Mouse (Mus musculus): Measurements from ENCODE around the gene Celf1. TPM values are rescaled to one million over a fixed set of nuclear protein-coding genes. Genes with fewer than 3 reads are reported as not detected.
"Not testable (repeated sequence)": the region's sequence is repeated elsewhere in the genome, so short reads cannot be mapped to it uniquely, and the experiment has no call there.

Celf1 gene
- polyA plus RNA-seq, 1 experiment from 2014 or later: 47.9 TPM

DNA sequence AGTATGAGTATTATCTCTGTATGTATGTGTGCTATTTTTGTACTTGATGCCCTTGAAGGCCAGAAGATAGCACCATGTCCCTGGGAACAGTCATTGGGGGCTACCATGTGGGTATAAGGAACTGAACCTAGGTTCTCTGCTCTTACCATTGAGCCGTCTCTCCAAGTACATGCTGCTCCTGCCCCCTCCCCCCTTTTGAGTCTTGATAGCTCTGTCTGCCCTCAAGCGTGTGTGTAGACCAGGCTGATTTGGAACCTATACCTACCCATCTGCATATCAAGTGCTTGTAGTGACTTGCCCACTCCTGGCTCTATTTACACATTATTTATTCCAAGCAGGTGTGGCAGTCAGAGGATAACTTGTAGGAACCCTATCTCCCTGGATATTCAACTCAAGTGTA is 36.4 kb downstream of the Celf1 start:
- H3K4me2 ChIP-seq (ENCODE audit: low read depth, low read length): no peak overlapping the region
- 79% methylated on average over 2 of the region's 2 CpGs for WGBS (ENCODE audit: insufficient replicate concordance)
- no peak for ATAC-seq (ENCODE audit: low read depth)
- H3K4me1 ChIP-seq (ENCODE audit: control insufficient read depth, low read depth, low read length): no peaks in the 10 kb centered on the region
- H3K36me3 ChIP-seq (ENCODE audit: control insufficient read depth, insufficient read depth): no peaks in the 10 kb centered on the region
- H3K9ac ChIP-seq (ENCODE audit: low read depth, low read length): no peak overlapping the region
- H3K9me3 ChIP-seq (replicated peaks; ENCODE audit: control insufficient read depth, low read length): no peaks in the 10 kb centered on the region
- no peaks in the 10 kb centered on the region for H3K27me3 ChIP-seq (ENCODE audit: control insufficient read depth, insufficient read depth, low read depth, low read length)
- H3K4me3 ChIP-seq (ENCODE audit: low read depth, low read length): no peak overlapping the region
- no peak overlapping the region for H3K27ac ChIP-seq (ENCODE audit: low read length)

DNA sequence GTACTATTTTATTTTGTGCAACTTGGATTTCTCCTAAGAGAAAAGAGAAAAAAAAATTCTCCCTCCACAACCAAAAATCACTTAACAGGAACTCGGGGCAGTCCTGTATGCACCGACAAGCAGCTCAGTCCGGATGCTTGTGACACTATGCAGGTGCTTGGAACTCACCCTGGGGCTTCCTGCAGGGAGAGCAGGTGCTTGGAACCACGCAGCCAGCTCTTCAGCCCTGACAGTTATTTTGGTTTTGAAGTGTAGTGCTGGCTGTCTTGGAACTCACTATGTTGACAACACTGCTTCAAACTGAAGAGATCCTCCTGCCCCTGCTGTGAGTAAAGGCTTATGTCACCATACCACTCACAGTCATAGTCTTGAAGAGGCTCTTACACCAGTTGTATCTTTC is 37.1 kb downstream of the Celf1 start:
- no peak for ATAC-seq (ENCODE audit: low read depth)
- Histone ChIP-seq H3K36me3 (ENCODE audit: control insufficient read depth, insufficient read depth) (no peaks in the 10 kb centered on the region), H3K4me3 (ENCODE audit: low read depth, low read length) (no peak overlapping the region), H3K9me3 (replicated peaks; ENCODE audit: control insufficient read depth, low read length) (no peaks in the 10 kb centered on the region), H3K4me1 (ENCODE audit: control insufficient read depth, low read depth, low read length) (no peaks in the 10 kb centered on the region), H3K9ac (ENCODE audit: low read depth, low read length) (no peak overlapping the region), H3K27me3 (ENCODE audit: control insufficient read depth, insufficient read depth, low read depth, low read length) (no peaks in the 10 kb centered on the region), H3K27ac (ENCODE audit: low read length) (no peak overlapping the region), H3K4me2 (ENCODE audit: low read depth, low read length) (no peak overlapping the region)
- WGBS (ENCODE audit: insufficient replicate concordance): 77% methylated on average over 4 of the region's 4 CpGs

DNA sequence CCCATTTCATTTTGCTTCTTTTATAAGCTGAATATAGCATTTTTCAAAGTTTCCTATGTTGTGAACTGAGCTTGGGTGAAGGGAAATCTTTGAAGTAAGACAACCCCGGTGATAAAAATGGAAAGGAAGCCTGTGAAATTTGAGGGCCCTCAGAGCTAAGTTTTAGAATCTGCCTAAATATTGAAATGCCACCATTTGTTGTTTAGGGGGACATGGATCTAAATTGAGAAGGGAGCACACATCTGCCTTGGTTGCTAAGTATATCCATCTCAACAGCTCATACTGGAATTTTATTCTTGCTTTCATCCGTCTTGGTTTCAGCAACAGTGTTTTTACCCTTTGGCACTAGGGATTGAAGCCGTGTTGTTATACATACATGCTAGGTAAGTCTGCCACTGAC is 45.9 kb downstream of the Celf1 start:
- Histone ChIP-seq H3K27ac (ENCODE audit: low read length) (no peak overlapping the region), H3K4me1 (ENCODE audit: control insufficient read depth, low read depth, low read length) (no peaks in the 10 kb centered on the region), H3K27me3 (ENCODE audit: control insufficient read depth, insufficient read depth, low read depth, low read length) (no peaks in the 10 kb centered on the region), H3K4me3 (ENCODE audit: low read depth, low read length) (no peak overlapping the region), H3K4me2 (ENCODE audit: low read depth, low read length) (no peak overlapping the region), H3K9me3 (replicated peaks; ENCODE audit: control insufficient read depth, low read length) (no peaks in the 10 kb centered on the region), H3K9ac (ENCODE audit: low read depth, low read length) (no peak overlapping the region), H3K36me3 (ENCODE audit: control insufficient read depth, insufficient read depth) (no peaks in the 10 kb centered on the region)
- 88% methylated on average over 3 of the region's 3 CpGs for WGBS (ENCODE audit: insufficient replicate concordance)
- no peak for ATAC-seq (ENCODE audit: low read depth)

DNA sequence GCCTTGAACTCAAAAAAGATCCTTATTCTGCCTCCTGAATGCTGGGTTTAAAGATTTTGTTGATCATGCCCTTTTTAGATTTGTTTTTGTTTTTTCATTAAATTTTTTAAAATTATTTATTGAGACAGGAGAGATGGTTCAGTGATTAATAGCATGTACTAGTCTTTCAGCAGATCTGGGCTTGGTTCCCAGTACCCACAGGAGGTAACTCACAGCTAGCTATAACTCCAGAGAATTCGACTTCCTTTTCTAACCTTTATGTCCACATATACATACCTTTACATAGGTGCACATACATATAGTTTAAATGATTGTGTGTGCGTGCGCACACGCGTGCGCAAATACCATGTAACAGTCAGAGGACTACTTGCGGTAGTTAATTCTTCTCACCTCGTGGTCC is 68.4 kb downstream of the Celf1 start:
- 94% methylated on average over 8 of the region's 8 CpGs for WGBS (ENCODE audit: insufficient replicate concordance)
- H3K36me3 ChIP-seq (ENCODE audit: control insufficient read depth, insufficient read depth): peaks cover 55% of the 10 kb centered on the region

DNA sequence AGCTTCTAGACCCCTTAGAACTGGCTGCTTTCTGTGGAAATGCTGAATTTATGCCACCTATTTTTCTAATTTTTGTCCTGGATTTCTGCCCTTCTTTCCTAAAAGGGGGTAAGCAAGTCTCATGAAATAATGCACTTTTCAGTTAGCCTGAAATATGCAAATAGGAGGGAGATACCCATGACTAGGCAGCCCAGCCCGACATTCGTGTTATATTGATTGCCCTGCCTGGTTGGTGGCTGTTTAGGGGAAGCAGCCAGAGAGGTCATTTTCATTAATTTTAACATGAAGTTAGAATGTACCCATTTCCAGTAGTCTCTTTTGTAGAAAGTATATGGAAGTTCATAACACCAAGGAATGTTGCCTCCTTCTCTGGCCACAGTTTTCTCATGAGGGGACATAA is 73.7 kb downstream of the Celf1 start:
- WGBS (ENCODE audit: insufficient replicate concordance): 81% methylated on average over 2 of the region's 2 CpGs

More for the DNA sequence above, 68.4 kb downstream of the Celf1 start:
- Histone ChIP-seq H3K9ac (ENCODE audit: low read depth, low read length) (no peak overlapping the region), H3K27ac (ENCODE audit: low read length) (no peak overlapping the region), H3K4me1 (ENCODE audit: control insufficient read depth, low read depth, low read length) (no peaks in the 10 kb centered on the region), H3K4me2 (ENCODE audit: low read depth, low read length) (no peak overlapping the region), H3K9me3 (replicated peaks; ENCODE audit: control insufficient read depth, low read length) (no peaks in the 10 kb centered on the region), H3K27me3 (ENCODE audit: control insufficient read depth, insufficient read depth, low read depth, low read length) (no peaks in the 10 kb centered on the region), H3K4me3 (ENCODE audit: low read depth, low read length) (no peak overlapping the region)
- no peak for ATAC-seq (ENCODE audit: low read depth)

DNA sequence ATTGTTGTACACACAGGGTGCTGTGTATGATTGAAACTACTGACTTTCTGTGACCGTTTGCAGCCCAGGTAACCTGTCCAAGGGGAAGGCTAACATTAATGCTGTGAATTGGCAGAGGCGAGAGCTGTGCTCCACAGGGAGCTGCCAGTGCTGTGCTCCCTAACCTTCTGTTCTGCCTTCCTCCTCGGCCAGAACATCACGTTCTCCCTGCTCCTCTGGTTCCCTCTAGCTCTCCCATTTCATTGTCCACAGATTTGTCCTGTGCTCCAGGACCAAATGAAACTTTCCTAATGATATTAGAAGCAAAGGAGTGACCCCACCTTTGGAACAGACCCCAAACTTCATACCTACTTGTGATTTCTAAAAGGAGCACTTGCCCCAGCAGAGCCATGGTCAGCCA is 75.2 kb downstream of the Celf1 start:
- H3K4me3 ChIP-seq (ENCODE audit: low read depth, low read length): no peak overlapping the region
- no peak overlapping the region for H3K27ac ChIP-seq (ENCODE audit: low read length)
- no peaks in the 10 kb centered on the region for H3K9me3 ChIP-seq (replicated peaks; ENCODE audit: control insufficient read depth, low read length)
- 78% methylated on average over 4 of the region's 4 CpGs for WGBS (ENCODE audit: insufficient replicate concordance)
- H3K36me3 ChIP-seq (ENCODE audit: control insufficient read depth, insufficient read depth): peaks cover 45% of the 10 kb centered on the region
- peaks cover 2% of the 10 kb centered on the region; the same call in 1 of the 2 replicates for H3K4me1 ChIP-seq (ENCODE audit: control insufficient read depth, low read depth, low read length)
- no peak overlapping the region for H3K9ac ChIP-seq (ENCODE audit: low read depth, low read length)
- ATAC-seq (ENCODE audit: low read depth): no peak
- H3K4me2 ChIP-seq (ENCODE audit: low read depth, low read length): no peak overlapping the region
- no peaks in the 10 kb centered on the region for H3K27me3 ChIP-seq (ENCODE audit: control insufficient read depth, insufficient read depth, low read depth, low read length)

More for the DNA sequence above, 73.7 kb downstream of the Celf1 start:
- no peak overlapping the region for H3K4me3 ChIP-seq (ENCODE audit: low read depth, low read length)
- H3K4me1 ChIP-seq (ENCODE audit: control insufficient read depth, low read depth, low read length): peaks cover 2% of the 10 kb centered on the region; the same call in 1 of the 2 replicates
- H3K9me3 ChIP-seq (replicated peaks; ENCODE audit: control insufficient read depth, low read length): no peaks in the 10 kb centered on the region
- no peak overlapping the region for H3K27ac ChIP-seq (ENCODE audit: low read length)
- no peak overlapping the region for H3K4me2 ChIP-seq (ENCODE audit: low read depth, low read length)
- no peak for ATAC-seq (ENCODE audit: low read depth)
- no peak overlapping the region for H3K9ac ChIP-seq (ENCODE audit: low read depth, low read length)
- no peaks in the 10 kb centered on the region for H3K27me3 ChIP-seq (ENCODE audit: control insufficient read depth, insufficient read depth, low read depth, low read length)
- H3K36me3 ChIP-seq (ENCODE audit: control insufficient read depth, insufficient read depth): peaks cover 50% of the 10 kb centered on the region

DNA sequence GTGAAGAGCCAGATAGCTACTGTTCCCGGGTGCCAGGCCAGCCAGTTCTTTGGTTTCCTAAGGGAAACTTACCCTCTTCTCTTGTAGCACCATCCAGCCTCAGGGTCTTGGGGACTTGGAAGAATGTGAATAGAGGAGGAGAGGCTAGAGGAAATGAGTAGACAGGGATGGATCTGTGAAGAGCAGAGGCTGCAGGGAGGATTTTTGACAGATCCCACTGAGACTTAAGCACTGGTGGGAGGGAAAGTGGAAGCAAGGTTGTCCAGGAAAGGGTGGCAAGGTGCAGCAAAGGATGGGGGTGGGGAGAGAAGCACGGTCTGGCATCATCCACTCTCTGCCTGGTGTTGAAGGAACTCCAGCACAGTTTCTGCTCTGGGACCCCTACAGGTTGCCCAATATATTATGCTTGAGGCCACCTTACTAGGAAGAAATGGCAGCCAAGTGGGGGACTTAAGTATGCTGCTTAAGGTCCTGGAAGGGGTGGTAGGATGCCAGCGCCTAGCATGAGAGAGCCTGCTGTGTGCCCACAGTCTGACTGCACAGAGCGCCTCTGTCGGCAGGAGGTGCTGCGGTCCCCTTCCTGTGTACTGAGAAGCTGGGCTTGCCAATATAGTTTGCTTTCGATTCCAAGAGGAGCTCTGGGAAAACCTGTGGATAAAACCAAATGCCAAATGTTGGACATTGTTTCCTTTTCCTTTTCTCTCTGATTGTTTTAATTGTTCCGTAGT is 78.0 kb downstream of the Celf1 start:
- H3K36me3 ChIP-seq (ENCODE audit: control insufficient read depth, insufficient read depth): peaks cover 34% of the 10 kb centered on the region
- no peak overlapping the region for H3K4me3 ChIP-seq (ENCODE audit: low read depth, low read length)
- H3K9me3 ChIP-seq (replicated peaks; ENCODE audit: control insufficient read depth, low read length): no peaks in the 10 kb centered on the region
- no peak overlapping the region for H3K9ac ChIP-seq (ENCODE audit: low read depth, low read length)
- no peaks in the 10 kb centered on the region for H3K27me3 ChIP-seq (ENCODE audit: control insufficient read depth, insufficient read depth, low read depth, low read length)
- no peak overlapping the region for H3K4me2 ChIP-seq (ENCODE audit: low read depth, low read length)
- no peak for ATAC-seq (ENCODE audit: low read depth)
- H3K4me1 ChIP-seq (ENCODE audit: control insufficient read depth, low read depth, low read length): peaks cover 2% of the 10 kb centered on the region; the same call in 1 of the 2 replicates
- H3K27ac ChIP-seq (ENCODE audit: low read length): no peak overlapping the region
- WGBS (ENCODE audit: insufficient replicate concordance): 82% methylated on average over 8 of the region's 8 CpGs

DNA sequence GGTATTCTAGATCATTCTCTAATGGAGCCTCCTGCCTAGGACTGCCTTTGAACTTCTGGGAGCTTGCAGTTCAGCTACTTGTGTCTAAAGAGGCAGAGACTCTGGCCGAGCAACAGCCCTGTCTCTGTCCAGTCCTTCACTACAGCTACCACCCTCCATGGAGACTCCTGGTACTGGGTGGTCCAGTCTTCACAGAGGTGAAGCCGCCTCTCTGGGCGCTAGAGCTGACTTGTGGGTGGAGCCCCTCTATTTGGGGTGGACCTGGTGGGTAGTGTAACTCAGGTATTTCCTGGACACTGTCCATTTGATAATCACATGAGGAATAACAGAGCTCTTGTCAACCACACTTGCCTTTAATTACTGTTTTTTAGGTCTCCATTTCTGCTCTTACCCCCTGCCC is 79.7 kb downstream of the Celf1 start:
- WGBS (ENCODE audit: insufficient replicate concordance): 84% methylated on average over 3 of the region's 3 CpGs
- H3K4me1 ChIP-seq (ENCODE audit: control insufficient read depth, low read depth, low read length): peaks cover 12% of the 10 kb centered on the region
- no peak overlapping the region for H3K4me3 ChIP-seq (ENCODE audit: low read depth, low read length)
- ATAC-seq (ENCODE audit: low read depth): no peak
- H3K4me2 ChIP-seq (ENCODE audit: low read depth, low read length): no peak overlapping the region
- H3K36me3 ChIP-seq (ENCODE audit: control insufficient read depth, insufficient read depth): peaks cover 20% of the 10 kb centered on the region; the same call in 1 of the 2 replicates
- no peak overlapping the region for H3K27ac ChIP-seq (ENCODE audit: low read length)
- H3K9ac ChIP-seq (ENCODE audit: low read depth, low read length): no peak overlapping the region
- H3K27me3 ChIP-seq (ENCODE audit: control insufficient read depth, insufficient read depth, low read depth, low read length): no peaks in the 10 kb centered on the region
- no peaks in the 10 kb centered on the region for H3K9me3 ChIP-seq (replicated peaks; ENCODE audit: control insufficient read depth, low read length)

DNA sequence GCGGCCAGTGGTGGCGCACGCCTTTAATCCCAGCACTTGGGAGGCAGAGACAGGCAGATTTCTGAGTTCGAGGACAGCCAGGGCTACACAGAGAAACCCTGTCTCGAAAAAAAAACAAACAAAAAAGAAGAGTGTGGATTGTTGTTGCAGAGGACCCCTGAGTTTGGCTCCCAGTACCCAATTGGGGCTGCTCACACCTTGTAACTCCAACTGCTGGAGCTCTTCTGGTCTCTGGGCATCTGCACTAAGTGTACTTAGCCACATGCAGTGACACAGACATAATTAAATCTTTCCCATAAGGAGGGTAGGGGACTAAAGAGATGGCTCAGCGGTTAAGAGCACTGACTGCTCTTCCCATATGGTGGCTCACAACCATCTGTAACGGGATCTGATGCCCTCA is 82.1 kb downstream of the Celf1 start:
- WGBS (ENCODE audit: insufficient replicate concordance): 92% methylated on average over 7 of the region's 7 CpGs
- not testable (repeated sequence) for H3K36me3 ChIP-seq (ENCODE audit: control insufficient read depth, insufficient read depth)

More for the DNA sequence above, 82.1 kb downstream of the Celf1 start:
- ATAC-seq (ENCODE audit: low read depth); H3K9me3 ChIP-seq (replicated peaks; ENCODE audit: control insufficient read depth, low read length); H3K4me3 ChIP-seq (ENCODE audit: low read depth, low read length); H3K9ac ChIP-seq (ENCODE audit: low read depth, low read length); H3K27me3 ChIP-seq (ENCODE audit: control insufficient read depth, insufficient read depth, low read depth, low read length); H3K27ac ChIP-seq (ENCODE audit: low read length); H3K4me2 ChIP-seq (ENCODE audit: low read depth, low read length): not testable (repeated sequence)
- peaks cover 26% of the 10 kb centered on the region for H3K4me1 ChIP-seq (ENCODE audit: control insufficient read depth, low read depth, low read length)

Data from liver, embryonic 16.5 days (tissue).